Mouse (Mus musculus) right cerebral cortex, postnatal 4 days (tissue): Measurements from ENCODE around the gene Ghr.

Experiments used
- DNase-seq: peaks from one replicate; pipeline ENCODE4 v3.0.0-alpha.2; 2022

Ghr gene

DNA sequence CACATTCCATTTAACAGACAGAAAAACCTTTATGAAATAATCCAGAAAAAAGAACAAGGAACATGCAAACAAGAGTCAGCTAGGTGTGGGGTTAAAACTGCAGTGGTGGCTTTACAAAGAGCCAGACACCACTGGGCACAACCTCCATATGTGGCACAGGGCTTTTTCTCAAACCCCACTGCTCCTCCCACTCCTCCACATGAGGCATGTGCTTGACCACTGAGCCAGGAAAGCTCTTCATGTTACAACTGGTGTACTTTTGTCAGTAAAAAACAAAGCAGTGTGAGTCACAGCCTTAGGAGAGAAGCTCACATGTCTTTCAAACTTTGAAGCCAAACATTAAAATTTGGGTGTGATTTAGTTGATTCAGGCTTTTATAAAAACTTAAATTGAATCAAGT is 302.1 kb downstream of the Ghr start:
- DNase-seq, result no peak

DNA sequence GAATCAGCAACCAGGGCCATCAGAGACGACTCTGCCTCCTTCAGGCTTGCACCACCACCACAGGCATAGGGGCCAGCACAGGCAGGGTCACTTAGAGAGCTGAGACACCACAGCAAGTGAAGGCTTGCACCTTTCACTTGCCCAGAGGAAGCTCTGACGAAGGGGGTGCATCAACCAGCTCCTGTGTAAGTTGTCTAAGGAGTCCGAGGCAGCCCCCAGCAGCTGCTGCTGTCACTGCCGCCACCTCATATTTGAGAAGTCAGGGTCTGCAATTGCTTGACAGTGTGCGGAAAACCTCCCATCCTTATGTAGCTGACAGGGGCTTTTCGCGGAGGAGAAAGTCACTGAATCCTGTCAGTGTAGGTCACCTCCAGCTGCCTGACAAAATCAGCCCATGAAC is 304.1 kb downstream of the Ghr start:
- no peak for DNase-seq

DNA sequence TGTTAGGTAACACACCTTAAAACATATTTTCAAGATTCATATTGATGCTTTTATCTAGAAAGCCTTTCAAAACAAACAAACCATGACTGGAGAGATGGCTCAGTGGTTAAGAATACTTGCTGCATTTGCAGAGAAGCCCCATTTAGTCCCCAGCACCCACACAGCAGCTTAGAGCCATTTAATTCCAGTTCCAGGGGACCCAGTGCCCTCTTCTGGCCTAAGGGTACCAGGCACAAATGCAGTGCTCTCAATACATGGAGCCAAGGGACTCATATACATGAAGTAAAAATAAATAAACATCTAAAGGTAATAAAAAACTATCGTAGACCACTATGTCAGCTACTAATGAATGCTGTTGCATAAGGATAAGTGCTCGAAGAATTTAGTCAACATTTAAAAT is 305.9 kb downstream of the Ghr start:
- no peak for DNase-seq

DNA sequence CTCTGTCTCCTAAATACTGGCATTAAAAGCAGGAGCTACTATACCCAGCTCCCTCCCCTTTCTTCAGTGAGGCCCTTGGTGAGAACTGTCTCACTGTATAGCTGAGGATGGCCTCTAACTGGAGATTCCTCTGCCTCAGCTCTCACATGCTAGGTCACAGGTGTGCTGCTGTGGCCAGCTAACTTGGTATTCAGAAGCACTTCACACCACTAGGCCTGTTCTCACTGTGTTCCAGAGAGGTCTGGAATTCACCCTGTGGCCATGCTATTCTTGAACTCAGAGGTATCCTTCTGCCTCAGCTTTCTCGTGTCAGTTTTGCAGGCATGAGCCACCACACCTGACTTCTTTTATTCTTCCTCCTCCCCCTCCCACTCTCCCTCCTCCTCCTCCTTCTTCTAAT is 310.1 kb downstream of the Ghr start:
- no peak for DNase-seq

DNA sequence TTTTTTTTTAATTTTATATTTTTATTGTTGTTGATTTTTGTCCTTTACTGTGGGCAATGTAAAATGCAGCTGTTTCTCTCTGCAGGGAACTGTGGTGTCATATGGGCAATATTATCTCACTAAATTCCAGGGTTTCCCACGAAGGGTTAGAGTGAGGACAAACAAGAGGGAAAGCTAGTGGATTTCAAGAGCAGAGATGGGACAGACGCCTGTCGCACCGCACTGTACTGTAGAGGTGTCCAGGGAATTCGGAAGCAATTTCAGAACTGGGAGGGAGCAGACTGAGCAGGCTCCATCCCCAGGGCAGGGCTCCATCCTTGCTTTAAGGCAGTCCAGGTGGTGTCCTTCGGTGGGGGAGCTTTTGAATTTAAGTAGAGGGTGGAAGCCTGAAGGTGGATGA is 312.1 kb downstream of the Ghr start:
- no peak for DNase-seq

DNA sequence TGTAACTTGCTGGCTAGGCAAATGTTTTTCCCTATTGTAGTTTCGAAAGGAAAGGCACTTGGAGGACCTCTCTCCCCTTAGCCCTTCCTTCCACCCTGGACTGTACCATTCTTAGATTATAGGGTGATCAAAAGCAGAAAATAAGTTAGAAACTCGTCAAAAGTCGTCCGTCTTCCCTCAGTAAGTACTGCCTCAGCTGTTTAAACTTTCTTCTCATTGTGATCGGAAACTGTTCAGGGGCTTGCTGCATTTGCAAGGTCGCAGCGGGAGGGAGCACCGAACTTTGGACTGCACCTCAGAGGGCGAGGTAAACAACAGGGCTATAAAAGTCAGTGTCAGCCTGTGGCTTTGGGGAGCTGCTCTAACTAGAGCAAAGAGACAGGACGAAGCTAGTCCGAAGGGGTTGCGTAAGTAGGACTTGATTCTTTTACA is 312.6 kb downstream of the Ghr start:
- DNase-seq, result no peak

DNA sequence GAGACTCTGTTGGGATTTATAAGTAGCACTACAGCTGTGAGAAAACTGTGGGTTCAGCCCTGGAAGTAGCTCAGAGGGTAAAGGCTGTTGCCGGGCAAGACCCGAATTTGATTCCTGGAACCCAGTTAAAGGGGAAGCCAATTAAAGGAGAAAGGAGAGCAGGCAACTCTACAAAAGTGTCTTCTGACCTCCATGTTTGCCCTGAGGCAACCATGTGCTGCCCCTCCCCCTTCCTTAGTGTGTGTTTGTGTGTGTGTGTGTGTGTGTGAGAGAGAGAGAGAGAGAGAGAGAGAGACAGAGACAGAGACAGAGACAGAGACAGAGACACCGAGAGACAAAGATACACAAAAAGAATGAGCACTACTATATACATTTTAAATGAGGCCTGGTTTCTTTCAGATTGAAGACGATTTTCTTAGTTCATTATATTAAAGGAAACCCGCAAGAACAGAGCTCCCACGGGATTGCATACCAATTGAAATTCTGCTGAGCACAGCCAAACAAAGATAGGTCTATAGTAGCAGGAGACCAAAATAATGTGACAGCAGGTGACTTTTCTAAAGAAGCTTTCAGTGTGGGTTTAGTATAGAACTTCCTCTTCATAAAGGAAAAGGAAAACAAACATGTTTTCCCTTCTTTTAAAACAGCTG is 313.2 kb downstream of the Ghr start:
- DNase-seq, result no peak

DNA sequence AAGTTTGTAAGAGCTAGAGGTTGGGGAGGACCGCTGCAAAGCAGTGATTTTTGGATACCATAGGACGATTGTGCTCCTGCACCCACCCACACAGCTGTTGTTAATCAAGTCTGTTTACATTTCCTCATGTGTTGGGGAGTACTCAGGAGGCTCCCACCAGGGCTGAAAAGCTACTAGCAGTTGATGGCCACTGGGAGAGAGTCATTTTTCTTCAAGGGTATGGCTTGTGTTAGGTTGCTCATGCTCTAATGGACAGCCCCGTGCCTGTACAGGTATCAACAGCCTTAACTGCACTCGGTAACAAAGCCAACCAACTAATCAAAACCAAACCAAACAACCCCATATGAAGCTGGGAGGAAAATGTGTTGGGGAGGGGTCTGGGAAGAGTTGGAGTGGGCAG is 313.8 kb downstream of the Ghr start:
- DNase-seq, result no peak

DNA sequence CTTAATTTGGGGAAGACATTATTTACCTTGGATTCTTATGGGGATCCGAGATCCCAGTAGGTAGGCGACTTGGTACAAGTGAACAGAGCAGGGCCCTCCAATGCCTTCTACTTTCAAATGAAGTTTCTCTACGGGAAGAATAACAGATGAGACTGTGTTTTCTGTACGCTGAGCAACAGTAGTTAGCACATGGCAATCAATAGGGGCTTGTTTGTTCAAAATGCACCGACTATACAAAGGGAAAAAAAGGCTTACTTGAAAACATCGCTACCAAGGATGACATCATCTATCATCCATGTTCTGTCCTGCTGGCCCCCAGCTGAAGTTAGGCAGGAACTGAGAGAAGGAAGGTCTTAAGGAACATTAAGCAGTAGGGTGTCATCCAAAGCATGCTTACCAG is 315.0 kb downstream of the Ghr start, which contains the start of gene Selenop:
Gene Selenop, plus strand, starts transcription at position 301 of the 400 bp plus-strand sequence.
- no peak for DNase-seq
